Mouse (Mus musculus): ENCODE data around the gene Mkln1.
A peak's percentile ranks its signal among the peaks of the same experiment; 100 is the strongest.

DNA sequence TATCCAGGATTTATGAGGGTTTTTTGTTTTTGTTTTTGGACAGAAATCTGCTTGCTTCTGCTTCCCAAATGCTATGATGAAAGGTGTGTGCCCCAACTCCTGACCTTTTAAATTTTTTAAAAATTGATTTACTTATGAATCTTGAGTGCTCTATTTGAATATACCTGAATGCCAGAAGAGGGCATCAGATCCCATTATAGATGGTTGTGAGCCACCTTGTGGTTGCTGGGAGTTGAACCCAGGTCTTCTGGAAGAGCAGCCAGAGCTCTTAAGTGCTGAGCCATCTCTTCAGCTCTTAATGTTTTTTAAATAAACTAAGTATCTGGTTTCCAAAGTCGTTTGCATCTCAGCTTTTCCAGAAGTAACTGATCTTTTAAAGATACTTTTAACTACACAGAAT lies 30.0 kb upstream of the Mkln1 start:
- TF ChIP-seq POLR2A (IDR thresholded peaks at IDR 0.05; ENCODE audit: insufficient read depth, low read length) (no peak), CTCF (IDR thresholded peaks at IDR 0.05; ENCODE audit: low read depth, low read length) (peak; percentile 19)
